Mouse (Mus musculus) ES-CJ7 (cell line): ENCODE measurements around the gene Zdhhc6.

Experiments used
- DNase-seq: peaks from one replicate; pipeline ENCODE4 v3.0.0; 2011; ENCODE audit warnings: low read depth, low spot score

The Zdhhc6 gene

GRCm38 (mm10) chr19:55300525-55300924, 15.3 kb downstream of the Zdhhc6 start:
- DNase-seq: no peak

- no peak for DNase-seq
Measured at GRCm38 (mm10) chr19:55299378-55299777, 16.5 kb downstream of the Zdhhc6 start.

GRCm38 (mm10) chr19:55297961-55298360, 17.9 kb downstream of the Zdhhc6 start:
- no peak for DNase-seq

- DNase-seq: no peak
Measured at GRCm38 (mm10) chr19:55297489-55297888, 18.3 kb downstream of the Zdhhc6 start.

- DNase-seq: no peak
Measured at GRCm38 (mm10) chr19:55296301-55296700, 19.5 kb downstream of the Zdhhc6 start.

GRCm38 (mm10) chr19:55295556-55295955, 20.3 kb downstream of the Zdhhc6 start:
- DNase-seq: no peak

- DNase-seq: no peak
Measured at GRCm38 (mm10) chr19:55295075-55295474, 20.8 kb downstream of the Zdhhc6 start.

GRCm38 (mm10) chr19:55293175-55293574, 22.7 kb downstream of the Zdhhc6 start:
- DNase-seq: no peak

GRCm38 (mm10) chr19:55292210-55292850, 23.5 kb downstream of the Zdhhc6 start:
- no peak for DNase-seq

GRCm38 (mm10) chr19:55290621-55291270, 25.1 kb downstream of the Zdhhc6 start:
- DNase-seq: no peak

GRCm38 (mm10) chr19:55288974-55289373, 26.9 kb downstream of the Zdhhc6 start:
- DNase-seq: no peak

GRCm38 (mm10) chr19:55286034-55286433, 29.8 kb downstream of the Zdhhc6 start:
- no peak for DNase-seq

GRCm38 (mm10) chr19:55284093-55284492, 31.7 kb downstream of the Zdhhc6 start:
- DNase-seq: no peak

GRCm38 (mm10) chr19:55276770-55277169, 39.1 kb downstream of the Zdhhc6 start:
- DNase-seq: no peak

- no peak for DNase-seq
Measured at GRCm38 (mm10) chr19:55276100-55276499, 39.7 kb downstream of the Zdhhc6 start.

- DNase-seq: no peak
Measured at GRCm38 (mm10) chr19:55273340-55273739, 42.5 kb downstream of the Zdhhc6 start.

- peak; percentile 86 for DNase-seq
Measured at GRCm38 (mm10) chr19:55271448-55271847, 44.4 kb downstream of the Zdhhc6 start.

GRCm38 (mm10) chr19:55269051-55269450, 46.8 kb downstream of the Zdhhc6 start:
- DNase-seq: no peak

GRCm38 (mm10) chr19:55268150-55268549, 47.7 kb downstream of the Zdhhc6 start:
- no peak for DNase-seq

- no peak for DNase-seq
Measured at GRCm38 (mm10) chr19:55266786-55267185, 49.0 kb downstream of the Zdhhc6 start.

GRCm38 (mm10) chr19:55265269-55265668, 50.6 kb downstream of the Zdhhc6 start:
- no peak for DNase-seq

GRCm38 (mm10) chr19:55260389-55261184, 55.2 kb downstream of the Zdhhc6 start:
- DNase-seq: no peak

GRCm38 (mm10) chr19:55258514-55258913, 57.3 kb downstream of the Zdhhc6 start:
- no peak for DNase-seq
